Mouse (Mus musculus) spleen, adult 2 months (tissue): ENCODE results near the gene Acot10.

ENCODE experiments used
- CTCF ChIP-seq: fragments of 200-500 bp; IDR thresholded peaks from 2 replicates; pipeline ENCODE4 v1.5.1; 2011; ENCODE audit warnings: mild to moderate bottlenecking, inconsistent platforms; ENCODE audit not compliant: insufficient read depth, insufficient read length, insufficient replicate concordance; ENCODE audit errors: extremely low read depth
- POLR2A ChIP-seq: fragments of 200-500 bp; IDR thresholded peaks from 2 replicates; pipeline ENCODE4 v1.6.1; 2011; ENCODE audit warnings: low read depth, low read length, inconsistent platforms

DNA sequence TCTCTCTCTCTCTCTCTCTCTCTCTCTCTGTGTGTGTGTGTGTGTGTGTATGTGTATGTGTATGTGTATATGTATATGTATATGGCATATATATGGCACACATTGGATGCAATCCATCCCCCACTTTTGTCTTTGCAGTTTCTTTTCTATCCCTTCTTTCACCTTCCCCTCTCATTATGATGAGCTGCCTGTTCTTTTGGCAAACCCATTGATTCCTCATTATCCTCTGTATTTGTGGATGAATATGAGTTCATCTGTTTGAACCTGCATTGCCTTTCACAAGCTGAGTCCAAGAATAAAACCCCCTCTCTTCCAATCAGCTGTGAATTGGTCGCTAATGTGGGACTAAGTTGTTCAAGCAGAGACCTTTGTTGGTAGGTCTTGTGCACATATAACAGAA, 1.4 kb upstream of the Acot10 start:
- TF ChIP-seq POLR2A (no peak), CTCF (no peak)
